Mouse (Mus musculus): ENCODE measurements around the gene Dct. TPM values are rescaled to one million over a fixed set of nuclear protein-coding genes. Genes with fewer than 3 reads are reported as not detected.

The Dct gene
- polyA plus RNA-seq, 1 experiment from 2014 or later = 6.1 TPM

DNA sequence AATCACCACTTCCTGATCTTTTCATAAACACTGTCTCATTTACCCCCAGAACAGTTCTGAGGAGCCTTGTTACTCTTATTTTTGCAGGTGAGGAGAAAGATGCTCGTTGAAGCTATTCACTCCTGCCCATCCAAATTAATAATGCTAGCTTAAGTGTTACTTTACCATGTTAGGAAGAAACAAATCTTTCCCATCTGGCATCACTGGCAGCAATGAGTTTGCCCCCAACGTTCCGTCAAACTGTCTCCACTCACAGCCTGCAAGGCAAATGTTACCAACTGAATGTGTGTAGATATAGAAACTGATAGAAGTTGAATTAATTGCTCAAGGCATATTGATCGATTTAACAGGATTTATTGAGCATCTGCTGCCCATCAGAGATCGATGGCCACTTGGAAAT lies 79.5 kb downstream of the Dct start:
- Histone ChIP-seq H3K27ac (ENCODE audit: low read depth, low read length) (no peak overlapping the region), H3K36me3 (ENCODE audit: control insufficient read depth, insufficient read depth) (no peaks in the 10 kb centered on the region), H3K9me3 (ENCODE audit: control insufficient read depth) (no peaks in the 10 kb centered on the region), H3K9ac (ENCODE audit: low read depth, low read length) (no peak overlapping the region), H3K4me2 (replicated peaks; ENCODE audit: low read depth) (no peak overlapping the region), H3K27me3 (replicated peaks; ENCODE audit: control insufficient read depth, insufficient read depth, low read length) (no peaks in the 10 kb centered on the region), H3K4me3 (ENCODE audit: low read depth, low read length) (no peak overlapping the region), H3K4me1 (replicated peaks; ENCODE audit: control insufficient read depth, insufficient read depth, low read length) (no peaks in the 10 kb centered on the region)
- TF ChIP-seq CTCF (IDR thresholded peaks at IDR 0.05; ENCODE audit: low read depth) = no peak
- 93% methylated on average over 5 of the region's 5 CpGs for WGBS
- no peak for ATAC-seq

Other genes with a start within 250 kb of the Dct start
- 29.4 and 31.6 TPM in 2 replicates for gene Tgds, start 80.5 kb upstream of the Dct start, polyA plus RNA-seq (2015; fragmentation: Nextera tagmentation; extraction: Ambion mirVana)
- gene Gpr180, start 84.9 kb upstream of the Dct start, polyA plus RNA-seq (2015; fragmentation: Nextera tagmentation; extraction: Ambion mirVana) = 27.2 and 27.5 TPM in 2 replicates
- 0.07 and 0.13 TPM in 2 replicates for gene Sox21, start 184.8 kb upstream of the Dct start, polyA plus RNA-seq (2015; fragmentation: Nextera tagmentation; extraction: Ambion mirVana)
- gene Gm9376, start 214.7 kb upstream of the Dct start, polyA plus RNA-seq (2015; fragmentation: Nextera tagmentation; extraction: Ambion mirVana) = not detected in 2 replicates